Mouse (Mus musculus): ENCODE measurements at regions not wholly inside any gene's neighbourhood (a gene's known extent, or its start where the extent isn't known, plus 50 kb on each side); places are given as distances from the start of the nearest gene placed in this dataset.

- 90% methylated on average over 8 of the region's 8 CpGs for WGBS
- no peak overlapping the region for H3K27ac ChIP-seq
- H3K4me3 ChIP-seq (replicated peaks): no peak overlapping the region
- H3K36me3 ChIP-seq: no peaks in the 10 kb centered on the region
- H3K9me3 ChIP-seq: no peaks in the 10 kb centered on the region
- no peak for ATAC-seq
- H3K9ac ChIP-seq: no peak overlapping the region
- H3K4me2 ChIP-seq (replicated peaks): no peak overlapping the region
- no peaks in the 10 kb centered on the region for H3K4me1 ChIP-seq (replicated peaks)
- H3K27me3 ChIP-seq (replicated peaks): no peaks in the 10 kb centered on the region
These were observed 89.2 kb upstream of the Sox5 start for GRCm38 (mm10) chr6:144870949-144871348.

- no peak for ATAC-seq
- no peaks in the 10 kb centered on the region for H3K4me1 ChIP-seq (replicated peaks)
- no peaks in the 10 kb centered on the region for H3K9me3 ChIP-seq
- H3K27me3 ChIP-seq (replicated peaks): no peaks in the 10 kb centered on the region
- H3K4me2 ChIP-seq (replicated peaks): no peak overlapping the region
- H3K4me3 ChIP-seq (replicated peaks): no peak overlapping the region
- H3K27ac ChIP-seq: no peak overlapping the region
- no peaks in the 10 kb centered on the region for H3K36me3 ChIP-seq
- 86% methylated on average over 9 of the region's 9 CpGs for WGBS
- no peak overlapping the region for H3K9ac ChIP-seq
These were observed 85.6 kb upstream of the Sox5 start for GRCm38 (mm10) chr6:144867333-144867732.

- ATAC-seq: no peak
- WGBS: 72% methylated on average over 6 of the region's 6 CpGs
- Histone ChIP-seq H3K27ac (no peak overlapping the region), H3K27me3 (replicated peaks) (no peaks in the 10 kb centered on the region), H3K4me2 (replicated peaks) (no peak overlapping the region), H3K9me3 (no peaks in the 10 kb centered on the region), H3K4me1 (replicated peaks) (no peaks in the 10 kb centered on the region), H3K4me3 (replicated peaks) (no peak overlapping the region), H3K36me3 (no peaks in the 10 kb centered on the region), H3K9ac (no peak overlapping the region)
These were observed 82.2 kb upstream of the Sox5 start for GRCm38 (mm10) chr6:144864026-144864425.

GRCm38 (mm10) chr6:144863430-144863994 is 81.7 kb upstream of the Sox5 start:
- H3K27me3 ChIP-seq (replicated peaks): no peaks in the 10 kb centered on the region
- WGBS: 84% methylated on average over 3 of the region's 3 CpGs
- H3K4me2 ChIP-seq (replicated peaks): no peak overlapping the region
- no peak overlapping the region for H3K27ac ChIP-seq
- no peak overlapping the region for H3K9ac ChIP-seq
- no peaks in the 10 kb centered on the region for H3K4me1 ChIP-seq (replicated peaks)
- no peak for ATAC-seq
- H3K4me3 ChIP-seq (replicated peaks): no peak overlapping the region
- H3K36me3 ChIP-seq: no peaks in the 10 kb centered on the region
- H3K9me3 ChIP-seq: no peaks in the 10 kb centered on the region

GRCm38 (mm10) chr6:144841510-144841909 is 59.7 kb upstream of the Sox5 start:
- ATAC-seq: no peak
- Histone ChIP-seq H3K4me2 (replicated peaks) (no peak overlapping the region), H3K27ac (no peak overlapping the region), H3K36me3 (no peaks in the 10 kb centered on the region), H3K4me3 (replicated peaks) (no peak overlapping the region), H3K9ac (no peak overlapping the region), H3K27me3 (replicated peaks) (no peaks in the 10 kb centered on the region), H3K9me3 (no peaks in the 10 kb centered on the region), H3K4me1 (replicated peaks) (no peaks in the 10 kb centered on the region)
- 71% methylated on average over 3 of the region's 3 CpGs for WGBS

- no peaks in the 10 kb centered on the region for H3K36me3 ChIP-seq
- H3K4me2 ChIP-seq (replicated peaks): no peak overlapping the region
- H3K9me3 ChIP-seq: no peaks in the 10 kb centered on the region
- H3K4me1 ChIP-seq (replicated peaks): no peaks in the 10 kb centered on the region
- H3K27ac ChIP-seq: no peak overlapping the region
- no peak overlapping the region for H3K4me3 ChIP-seq (replicated peaks)
- no peaks in the 10 kb centered on the region for H3K27me3 ChIP-seq (replicated peaks)
- WGBS: 83% methylated on average over 1 of the region's 1 CpGs
- H3K9ac ChIP-seq: no peak overlapping the region
- no peak for ATAC-seq
These were observed 57.6 kb upstream of the Sox5 start for GRCm38 (mm10) chr6:144839383-144839782.

- peak overlapping the region; percentile 6; the same call in 1 of the 2 replicates for H3K4me2 ChIP-seq (replicated peaks)
- ATAC-seq: no peak
- H3K9ac ChIP-seq: no peak overlapping the region
- H3K4me1 ChIP-seq (replicated peaks): no peaks in the 10 kb centered on the region
- H3K4me3 ChIP-seq (replicated peaks): no peak overlapping the region
- no peaks in the 10 kb centered on the region for H3K27me3 ChIP-seq (replicated peaks)
- no peaks in the 10 kb centered on the region for H3K36me3 ChIP-seq
- 47% methylated on average over 19 of the region's 19 CpGs for WGBS
- no peaks in the 10 kb centered on the region for H3K9me3 ChIP-seq
- H3K27ac ChIP-seq: no peak overlapping the region
These were observed 52.8 kb upstream of the Sox5 start for GRCm38 (mm10) chr6:144834323-144835183.

Data from intestine, embryonic 15.5 days (tissue).